ENCODE assay signal across 10 mouse cellular contexts in genomic region chr9:72409381-72410225, GRCm38 (mm10). TPM values are rescaled to one million over a fixed set of nuclear protein-coding genes. Genes with fewer than 3 reads are reported as not detected.
DNase-seq lines count a peak whose midpoint lies in the region; ATAC-seq and TF ChIP-seq lines count a peak whose summit lies in the region.
"Had no signal": no experiment of that assay in that cellular context is flagged by ENCODE, and none has a peak within 500 bp of the region (broad histone marks: within the 10 kb centered on the region; RNA-seq: fewer than 3 reads in every experiment).

No protein-coding gene starts in this region.

- H3K4me1 ChIP-seq in thymus, adult 2 months (replicated peaks; ENCODE audit: control insufficient read depth, insufficient read depth, low read length), result peaks cover 47% of the 10 kb centered on the region
- no peaks in the 10 kb centered on the region for H3K4me1 ChIP-seq in hindbrain, postnatal 0 days (ENCODE audit: insufficient read depth, low read length)
- no peaks in the 10 kb centered on the region; the same call in 1 of the 2 replicates for H3K4me1 ChIP-seq in midbrain, postnatal 0 days (ENCODE audit: insufficient read depth, low read length)
- no peaks in the 10 kb centered on the region for H3K4me1 ChIP-seq in forebrain, embryonic 14.5 days (ENCODE audit: control insufficient read depth, insufficient read depth, low read length)
- H3K4me1 ChIP-seq: embryonic facial prominence, embryonic 12.5 days had no signal

- WGBS in thymus, adult 2 months, result 75% methylated on average over 15 of the region's 15 CpGs
- 44% methylated on average over 15 of the region's 15 CpGs for WGBS in hindbrain, postnatal 0 days
- WGBS in midbrain, postnatal 0 days, result 27% methylated on average over 15 of the region's 15 CpGs
- 60% methylated on average over 15 of the region's 15 CpGs for WGBS in forebrain, embryonic 14.5 days

- H3K27ac ChIP-seq in thymus, adult 2 months (ENCODE audit: control insufficient read depth, insufficient read depth, low read length), result peak overlapping the region; percentile 86
- no peak overlapping the region for H3K27ac ChIP-seq in hindbrain, postnatal 0 days
- H3K27ac ChIP-seq in midbrain, postnatal 0 days (ENCODE audit: low read depth, low read length), result no peak overlapping the region
- no peak overlapping the region for H3K27ac ChIP-seq in forebrain, embryonic 14.5 days (ENCODE audit: low read depth, low read length)
- H3K27ac ChIP-seq: embryonic facial prominence, embryonic 12.5 days had no signal

- TF ChIP-seq POLR2A in thymus, adult 2 months (IDR thresholded peaks at IDR 0.05; ENCODE audit: control insufficient read depth, extremely low read depth, insufficient read depth, low read length, poor library complexity), result 0 out of 2 replicates have a peak, but pooled peaks have one; percentile 42

- H3K9me3 ChIP-seq in hindbrain, postnatal 0 days (ENCODE audit: low read length), result no peaks in the 10 kb centered on the region
- H3K9me3 ChIP-seq in midbrain, postnatal 0 days (ENCODE audit: low read length), result no peaks in the 10 kb centered on the region
- no peaks in the 10 kb centered on the region for H3K9me3 ChIP-seq in forebrain, embryonic 14.5 days (replicated peaks; ENCODE audit: control insufficient read depth, low read length)
- H3K9me3 ChIP-seq: embryonic facial prominence, embryonic 12.5 days had no signal

- TF ChIP-seq CTCF in thymus, adult 2 months (IDR thresholded peaks at IDR 0.05; ENCODE audit: borderline replicate concordance, control insufficient read depth, extremely low read depth, insufficient read depth, low read length, poor library complexity), result no peak
- TF ChIP-seq CTCF in hindbrain, postnatal 0 days (IDR thresholded peaks at IDR 0.05; ENCODE audit: low read depth), result no peak
- no peak for TF ChIP-seq CTCF in midbrain, postnatal 0 days (IDR thresholded peaks at IDR 0.05)

- no peaks in the 10 kb centered on the region for H3K36me3 ChIP-seq in thymus, adult 2 months (ENCODE audit: control insufficient read depth, insufficient read depth, low read length)
- H3K36me3 ChIP-seq in hindbrain, postnatal 0 days (ENCODE audit: insufficient read depth, low read length), result no peaks in the 10 kb centered on the region
- H3K36me3 ChIP-seq in midbrain, postnatal 0 days (ENCODE audit: insufficient read depth, low read length), result no peaks in the 10 kb centered on the region
- H3K36me3 ChIP-seq in forebrain, embryonic 14.5 days (ENCODE audit: control insufficient read depth, insufficient read depth, low read length), result no peaks in the 10 kb centered on the region
- H3K36me3 ChIP-seq: embryonic facial prominence, embryonic 12.5 days had no signal

- H3K4me3 ChIP-seq in thymus, adult 2 months (ENCODE audit: control insufficient read depth, insufficient read depth, low read length), result peak overlapping the region; percentile 42
- H3K4me3 ChIP-seq in hindbrain, postnatal 0 days (ENCODE audit: low read length), result no peak overlapping the region
- H3K4me3 ChIP-seq in midbrain, postnatal 0 days (ENCODE audit: low read depth, low read length), result no peak overlapping the region
- H3K4me3 ChIP-seq in forebrain, embryonic 14.5 days (ENCODE audit: low read depth, low read length), result no peak overlapping the region
- H3K4me3 ChIP-seq: embryonic facial prominence, embryonic 12.5 days had no signal

- no peak overlapping the region for H3K4me2 ChIP-seq in hindbrain, postnatal 0 days (ENCODE audit: low read depth, low read length)
- H3K4me2 ChIP-seq in midbrain, postnatal 0 days (ENCODE audit: low read depth, low read length, poor library complexity, severe bottlenecking), result no peak overlapping the region
- no peak overlapping the region for H3K4me2 ChIP-seq in forebrain, embryonic 14.5 days (ENCODE audit: low read length)
- H3K4me2 ChIP-seq: embryonic facial prominence, embryonic 12.5 days had no signal

- H3K27me3 ChIP-seq in thymus, adult 2 months (ENCODE audit: control insufficient read depth, insufficient read depth, low read length), result no peaks in the 10 kb centered on the region
- H3K27me3 ChIP-seq in hindbrain, postnatal 0 days (ENCODE audit: insufficient read depth, low read length), result no peaks in the 10 kb centered on the region
- no peaks in the 10 kb centered on the region for H3K27me3 ChIP-seq in midbrain, postnatal 0 days (ENCODE audit: insufficient read depth, low read length)
- no peaks in the 10 kb centered on the region for H3K27me3 ChIP-seq in forebrain, embryonic 14.5 days (replicated peaks; ENCODE audit: control insufficient read depth, insufficient read depth, low read length)
- H3K27me3 ChIP-seq: embryonic facial prominence, embryonic 12.5 days had no signal

- DNase-seq in thymus, adult 2 months, result peak; percentile 51
- DNase-seq in thymus, adult 18-20 months, result no peak
- DNase-seq in hindbrain, postnatal 0 days (ENCODE audit: low spot score), result no peak
- no peak for DNase-seq in midbrain, postnatal 0 days (ENCODE audit: low spot score)
- DNase-seq in forebrain, embryonic 14.5 days (ENCODE audit: low spot score), result no peak
- no peak for DNase-seq in layer of hippocampus, adult 18-20 months (ENCODE audit: low spot score in 2 of 2)
- no peak for DNase-seq in left cerebral cortex, adult 18-20 months (ENCODE audit: low spot score in 2 of 2)
- DNase-seq: kidney, adult 9 months had no signal

- ATAC-seq in hindbrain, postnatal 0 days, result peak; percentile 52; the same call in 1 of the 2 replicates
- ATAC-seq in midbrain, postnatal 0 days (ENCODE audit: low FRiP score), result 0 out of 2 replicates have a peak, but pooled peaks have one; percentile 31
- no peak for ATAC-seq in forebrain, embryonic 14.5 days
- no peak for ATAC-seq in frontal cortex, adult (ENCODE audit: low TSS enrichment)

- H3K9ac ChIP-seq in hindbrain, postnatal 0 days (replicated peaks; ENCODE audit: low read length), result no peak overlapping the region
- no peak overlapping the region for H3K9ac ChIP-seq in midbrain, postnatal 0 days (replicated peaks; ENCODE audit: low read length, poor library complexity, severe bottlenecking)
- no peak overlapping the region for H3K9ac ChIP-seq in forebrain, embryonic 14.5 days (ENCODE audit: low read length)
- H3K9ac ChIP-seq: embryonic facial prominence, embryonic 12.5 days had no signal

RNA-seq across cellular contexts. Expression of gene Mns1, which starts 28.2 kb away (rescaled TPM):
- polyA plus RNA-seq in thymus, adult 2 months (2012; rRNA removed), result 7.4 and 8.1 TPM in 2 replicates
- 2.8 and 3.0 TPM in 2 replicates for total RNA-seq in hindbrain, postnatal 0 days (2014; rRNA removed)
- polyA plus RNA-seq in hindbrain, postnatal 0 days (2015; fragmentation: Nextera tagmentation; extraction: Ambion mirVana), result 8.1 and 9.5 TPM in 2 replicates
- 1.1 and 3.1 TPM in 2 replicates for total RNA-seq in midbrain, postnatal 0 days (2014; rRNA removed)
- 2.6 and 3.1 TPM in 2 replicates for polyA plus RNA-seq in midbrain, postnatal 0 days (2015; fragmentation: Nextera tagmentation; extraction: Ambion mirVana)
- polyA plus RNA-seq in forebrain, embryonic 14.5 days (2014; fragmentation: Nextera tagmentation; extraction: Ambion mirVana), result 15.1 and 15.5 TPM in 2 replicates
- 1 to 10 TPM; 1.8 to 2.2 TPM for total RNA-seq in layer of hippocampus, adult 18-20 months (2021)
- 1 to 10 TPM in 1 of 2 experiments, under 1 TPM in 1; 0.93 to 1.2 TPM for total RNA-seq in left cerebral cortex, adult 18-20 months (2021)

Comparison
In these comparisons a context has a peak if more than half of its experiments do, and no peak if none do; other contexts are left out.
1. ATAC-seq: peak in hindbrain, postnatal 0 days (single experiment) and midbrain, postnatal 0 days (single experiment); none in forebrain, embryonic 14.5 days (single experiment) and frontal cortex, adult (single experiment).